Mouse (Mus musculus): ENCODE results near the gene Trim2.

The Trim2 gene

GRCm38 (mm10) chr3:84219720-84220273 lies 86.9 kb downstream of the Trim2 start:
- no peak for DNase-seq (ENCODE audit: low spot score)

- no peak for DNase-seq (ENCODE audit: low spot score)
These were observed 87.4 kb downstream of the Trim2 start for GRCm38 (mm10) chr3:84219166-84219710.

GRCm38 (mm10) chr3:84218498-84218897 lies 88.2 kb downstream of the Trim2 start:
- DNase-seq (ENCODE audit: low spot score), result no peak

- no peak for DNase-seq (ENCODE audit: low spot score)
These were observed 88.7 kb downstream of the Trim2 start for GRCm38 (mm10) chr3:84217961-84218351.

- no peak for DNase-seq (ENCODE audit: low spot score)
These were observed 89.3 kb downstream of the Trim2 start for GRCm38 (mm10) chr3:84217118-84217960.

- no peak for DNase-seq (ENCODE audit: low spot score)
These were observed 90.8 kb downstream of the Trim2 start for GRCm38 (mm10) chr3:84215743-84216360.

GRCm38 (mm10) chr3:84215253-84215652 lies 91.4 kb downstream of the Trim2 start:
- DNase-seq (ENCODE audit: low spot score), result no peak

GRCm38 (mm10) chr3:84214501-84214900 lies 92.2 kb downstream of the Trim2 start:
- DNase-seq (ENCODE audit: low spot score), result no peak

GRCm38 (mm10) chr3:84211340-84211875 lies 95.3 kb downstream of the Trim2 start:
- no peak for DNase-seq (ENCODE audit: low spot score)

- DNase-seq (ENCODE audit: low spot score), result no peak
These were observed 97.7 kb downstream of the Trim2 start for GRCm38 (mm10) chr3:84208917-84209513.

- no peak for DNase-seq (ENCODE audit: low spot score)
These were observed 98.2 kb downstream of the Trim2 start for GRCm38 (mm10) chr3:84208475-84208874.

GRCm38 (mm10) chr3:84207366-84207765 lies 99.3 kb downstream of the Trim2 start:
- DNase-seq (ENCODE audit: low spot score), result no peak

- DNase-seq (ENCODE audit: low spot score), result no peak
These were observed 100.6 kb downstream of the Trim2 start for GRCm38 (mm10) chr3:84206106-84206505.

GRCm38 (mm10) chr3:84205650-84206049 lies 101.0 kb downstream of the Trim2 start:
- DNase-seq (ENCODE audit: low spot score), result no peak

- no peak for DNase-seq (ENCODE audit: low spot score)
These were observed 102.0 kb downstream of the Trim2 start for GRCm38 (mm10) chr3:84204640-84205039.

- DNase-seq (ENCODE audit: low spot score), result no peak
These were observed 105.9 kb downstream of the Trim2 start for GRCm38 (mm10) chr3:84200559-84201420.

- no peak for DNase-seq (ENCODE audit: low spot score)
These were observed 107.2 kb downstream of the Trim2 start for GRCm38 (mm10) chr3:84199516-84199915.

GRCm38 (mm10) chr3:84198229-84198628 lies 108.4 kb downstream of the Trim2 start:
- DNase-seq (ENCODE audit: low spot score), result no peak

GRCm38 (mm10) chr3:84193881-84194280 lies 112.8 kb downstream of the Trim2 start:
- no peak for DNase-seq (ENCODE audit: low spot score)

- peak; percentile 23 for DNase-seq (ENCODE audit: low spot score)
These were observed 115.4 kb downstream of the Trim2 start for GRCm38 (mm10) chr3:84191141-84191881.

Data from urinary bladder, postnatal 25 days (tissue).